Mouse (Mus musculus): ENCODE data around the gene Ofcc1. TPM values are rescaled to one million over a fixed set of nuclear protein-coding genes. Genes with fewer than 3 reads are reported as not detected.

Ofcc1 gene
- polyA plus RNA-seq, 1 experiment = not detected

GRCm38 (mm10) chr13:40022609-40023008, 338.6 kb downstream of the Ofcc1 start:
- H3K4me1 ChIP-seq (ENCODE audit: control insufficient read depth, insufficient read depth, insufficient read length, low read length) = no peaks in the 10 kb centered on the region
- 40% methylated on average over 1 of the region's 1 CpGs for WGBS
- H3K4me3 ChIP-seq (ENCODE audit: low read depth, low read length) = no peak overlapping the region
- H3K27me3 ChIP-seq (ENCODE audit: control insufficient read depth, insufficient read depth, low read length) = no peaks in the 10 kb centered on the region
- no peak overlapping the region for H3K27ac ChIP-seq (ENCODE audit: insufficient read depth, low read depth, low read length)
- no peak for TF ChIP-seq POLR2A (IDR thresholded peaks at IDR 0.05; ENCODE audit: low read depth, low read length)
- TF ChIP-seq CTCF (IDR thresholded peaks at IDR 0.05; ENCODE audit: extremely low read depth, insufficient read length, insufficient replicate concordance, low read depth, low read length) = no peak
- H3K36me3 ChIP-seq (ENCODE audit: control insufficient read depth, insufficient read depth, low read length) = no peaks in the 10 kb centered on the region

- Histone ChIP-seq H3K27ac (ENCODE audit: insufficient read depth, low read depth, low read length) (no peak overlapping the region), H3K36me3 (ENCODE audit: control insufficient read depth, insufficient read depth, low read length) (no peaks in the 10 kb centered on the region), H3K4me1 (ENCODE audit: control insufficient read depth, insufficient read depth, insufficient read length, low read length) (no peaks in the 10 kb centered on the region), H3K27me3 (ENCODE audit: control insufficient read depth, insufficient read depth, low read length) (no peaks in the 10 kb centered on the region), H3K4me3 (ENCODE audit: low read depth, low read length) (no peak overlapping the region)
- TF ChIP-seq POLR2A (IDR thresholded peaks at IDR 0.05; ENCODE audit: low read depth, low read length) = no peak
- no peak for TF ChIP-seq CTCF (IDR thresholded peaks at IDR 0.05; ENCODE audit: extremely low read depth, insufficient read length, insufficient replicate concordance, low read depth, low read length)
- WGBS = 85% methylated on average over 8 of the region's 8 CpGs
Observed at GRCm38 (mm10) chr13:40000236-40000635, 361.0 kb downstream of the Ofcc1 start.

- H3K36me3 ChIP-seq (ENCODE audit: control insufficient read depth, insufficient read depth, low read length) = no peaks in the 10 kb centered on the region
- 74% methylated on average over 4 of the region's 4 CpGs for WGBS
- TF ChIP-seq POLR2A (IDR thresholded peaks at IDR 0.05; ENCODE audit: low read depth, low read length) = no peak
- no peak for TF ChIP-seq CTCF (IDR thresholded peaks at IDR 0.05; ENCODE audit: extremely low read depth, insufficient read length, insufficient replicate concordance, low read depth, low read length)
- H3K27ac ChIP-seq (ENCODE audit: insufficient read depth, low read depth, low read length) = no peak overlapping the region
- H3K4me3 ChIP-seq (ENCODE audit: low read depth, low read length) = no peak overlapping the region
- H3K4me1 ChIP-seq (ENCODE audit: control insufficient read depth, insufficient read depth, insufficient read length, low read length) = no peaks in the 10 kb centered on the region
- H3K27me3 ChIP-seq (ENCODE audit: control insufficient read depth, insufficient read depth, low read length) = no peaks in the 10 kb centered on the region
Observed at GRCm38 (mm10) chr13:39997901-39998300, 363.3 kb downstream of the Ofcc1 start.

GRCm38 (mm10) chr13:39979294-39980061, 381.8 kb downstream of the Ofcc1 start:
- 83% methylated on average over 18 of the region's 18 CpGs for WGBS
- TF ChIP-seq POLR2A (IDR thresholded peaks at IDR 0.05; ENCODE audit: low read depth, low read length) = no peak
- no peak for TF ChIP-seq CTCF (IDR thresholded peaks at IDR 0.05; ENCODE audit: extremely low read depth, insufficient read length, insufficient replicate concordance, low read depth, low read length)
- H3K4me1 ChIP-seq (ENCODE audit: control insufficient read depth, insufficient read depth, insufficient read length, low read length) = no peaks in the 10 kb centered on the region

GRCm38 (mm10) chr13:39968349-39969016, 392.8 kb downstream of the Ofcc1 start:
- TF ChIP-seq CTCF (IDR thresholded peaks at IDR 0.05; ENCODE audit: extremely low read depth, insufficient read length, insufficient replicate concordance, low read depth, low read length) = no peak
- no peak for TF ChIP-seq POLR2A (IDR thresholded peaks at IDR 0.05; ENCODE audit: low read depth, low read length)
- WGBS = 79% methylated on average over 8 of the region's 8 CpGs
- no peak overlapping the region for H3K4me3 ChIP-seq (ENCODE audit: low read depth, low read length)
- no peaks in the 10 kb centered on the region for H3K27me3 ChIP-seq (ENCODE audit: control insufficient read depth, insufficient read depth, low read length)
- no peaks in the 10 kb centered on the region for H3K36me3 ChIP-seq (ENCODE audit: control insufficient read depth, insufficient read depth, low read length)
- no peaks in the 10 kb centered on the region for H3K4me1 ChIP-seq (ENCODE audit: control insufficient read depth, insufficient read depth, insufficient read length, low read length)
- H3K27ac ChIP-seq (ENCODE audit: insufficient read depth, low read depth, low read length) = no peak overlapping the region

More at GRCm38 (mm10) chr13:39979294-39980061, 381.8 kb downstream of the Ofcc1 start:
- Histone ChIP-seq H3K27ac (ENCODE audit: insufficient read depth, low read depth, low read length) (no peak overlapping the region), H3K27me3 (ENCODE audit: control insufficient read depth, insufficient read depth, low read length) (no peaks in the 10 kb centered on the region), H3K36me3 (ENCODE audit: control insufficient read depth, insufficient read depth, low read length) (no peaks in the 10 kb centered on the region), H3K4me3 (ENCODE audit: low read depth, low read length) (no peak overlapping the region)

GRCm38 (mm10) chr13:39957226-39957625, 404.0 kb downstream of the Ofcc1 start:
- Histone ChIP-seq H3K4me3 (ENCODE audit: low read depth, low read length) (no peak overlapping the region), H3K36me3 (ENCODE audit: control insufficient read depth, insufficient read depth, low read length) (no peaks in the 10 kb centered on the region), H3K27me3 (ENCODE audit: control insufficient read depth, insufficient read depth, low read length) (no peaks in the 10 kb centered on the region), H3K27ac (ENCODE audit: insufficient read depth, low read depth, low read length) (no peak overlapping the region), H3K4me1 (ENCODE audit: control insufficient read depth, insufficient read depth, insufficient read length, low read length) (no peaks in the 10 kb centered on the region)
- WGBS = 69% methylated on average over 3 of the region's 3 CpGs
- TF ChIP-seq CTCF (IDR thresholded peaks at IDR 0.05; ENCODE audit: extremely low read depth, insufficient read length, insufficient replicate concordance, low read depth, low read length) (no peak), POLR2A (IDR thresholded peaks at IDR 0.05; ENCODE audit: low read depth, low read length) (no peak)

GRCm38 (mm10) chr13:39956017-39956416, 405.2 kb downstream of the Ofcc1 start:
- no peak overlapping the region for H3K27ac ChIP-seq (ENCODE audit: insufficient read depth, low read depth, low read length)
- WGBS = 72% methylated on average over 5 of the region's 5 CpGs
- no peak for TF ChIP-seq CTCF (IDR thresholded peaks at IDR 0.05; ENCODE audit: extremely low read depth, insufficient read length, insufficient replicate concordance, low read depth, low read length)
- TF ChIP-seq POLR2A (IDR thresholded peaks at IDR 0.05; ENCODE audit: low read depth, low read length) = no peak
- no peak overlapping the region for H3K4me3 ChIP-seq (ENCODE audit: low read depth, low read length)
- no peaks in the 10 kb centered on the region for H3K27me3 ChIP-seq (ENCODE audit: control insufficient read depth, insufficient read depth, low read length)
- H3K4me1 ChIP-seq (ENCODE audit: control insufficient read depth, insufficient read depth, insufficient read length, low read length) = no peaks in the 10 kb centered on the region
- no peaks in the 10 kb centered on the region for H3K36me3 ChIP-seq (ENCODE audit: control insufficient read depth, insufficient read depth, low read length)
